Mouse (Mus musculus): Measurements from ENCODE around the gene Gm17428.

GRCm38 (mm10) chr14:54989886-54990441 is 13.2 kb downstream of the Gm17428 start:
- no peak for TF ChIP-seq CTCF (IDR thresholded peaks at IDR 0.05; ENCODE audit: low read depth)
- TF ChIP-seq EP300 (optimal IDR thresholded peaks at IDR 0.05) = no peak
